Mouse (Mus musculus) hindbrain, postnatal 0 days (tissue): Measurements from ENCODE around the gene Tbc1d1. TPM values are rescaled to one million over a fixed set of nuclear protein-coding genes. Genes with fewer than 3 reads are reported as not detected.

Experiments
- ATAC-seq: fragments of 200-750 bp; cut with Nextera tagmentation; 2 replicates; pipeline ENCODE4 v1.8.0; 2017; ENCODE audit warnings: mild to moderate bottlenecking, moderate TSS enrichment, moderate library complexity
- DNase-seq: peaks from one replicate; pipeline ENCODE4 v3.0.0-alpha.2; 2015; ENCODE audit warnings: low spot score
- H3K27ac ChIP-seq: fragments of 300-500 bp; sonication (generic); 2 replicates; pipeline ENCODE4 v1.5.1; 2014; ENCODE audit warnings: mild to moderate bottlenecking
- H3K27me3 ChIP-seq: fragments of 300-500 bp; sonication (generic); 2 replicates; pipeline ENCODE4 v1.6.1; 2014; ENCODE audit warnings: low read length, mixed read lengths; ENCODE audit not compliant: insufficient read depth
- H3K36me3 ChIP-seq: fragments of 300-500 bp; sonication (generic); 2 replicates; pipeline ENCODE4 v1.6.1; 2014; ENCODE audit warnings: low read length, mixed read lengths; ENCODE audit not compliant: insufficient read depth
- H3K4me1 ChIP-seq: fragments of 300-500 bp; sonication (generic); 2 replicates; pipeline ENCODE4 v1.6.1; 2014; ENCODE audit warnings: antibody characterized with exemption, low read length, mixed read lengths; ENCODE audit not compliant: insufficient read depth
- H3K4me2 ChIP-seq: fragments of 300-500 bp; sonication (generic); 2 replicates; pipeline ENCODE4 v1.6.1; 2014; ENCODE audit warnings: low read depth, mild to moderate bottlenecking, low read length, moderate library complexity, mixed read lengths
- H3K4me3 ChIP-seq: fragments of 300-500 bp; sonication (generic); 2 replicates; pipeline ENCODE4 v1.5.1; 2014; ENCODE audit warnings: low read length
- H3K9ac ChIP-seq: fragments of 300-500 bp; sonication (generic); replicated peaks from 2 replicates; pipeline ENCODE4 v1.6.1; 2014; ENCODE audit warnings: mild to moderate bottlenecking, low read length, moderate library complexity, mixed read lengths
- H3K9me3 ChIP-seq: fragments of 300-500 bp; sonication (generic); 2 replicates; pipeline ENCODE4 v1.6.1; 2016; ENCODE audit warnings: low read length, mixed read lengths
- CTCF ChIP-seq: IDR thresholded peaks from 2 replicates; pipeline ENCODE4 v1.5.1; 2016; ENCODE audit warnings: antibody characterized with exemption, control low read depth, low read depth
- WGBS: fragments of 180-500 bp; shearing (Covaris S2); extraction: QIAGEN DNeasy Blood & Tissue Kit; methylation state at CpG from one replicate; pipeline ENCODE4 v1.1.7; 2014; 5-methylcytosine and 5-hydroxymethylcytosine counted together
- polyA plus RNA-seq: library from polyadenylated mRNA; unstranded; fragments of >200 nt; fragmentation: Nextera tagmentation; extraction: Ambion mirVana; gene quantifications from 2 replicates; pipeline ENCODE4 v1.2.1, GENCODE M21; 2015
- total RNA-seq: library from RNA; depleted of rRNA; stranded (reverse); fragments of >200 nt; gene quantifications from 2 replicates; pipeline ENCODE4 v1.2.3, GENCODE M21; 2014

Tbc1d1 gene
- total and polyA plus RNA-seq, 2 experiments from 2014 or later = 7.2 to 19.2 TPM

GRCm38 (mm10) chr5:64131550-64131949, 24.6 kb upstream of the Tbc1d1 start:
- H3K27ac ChIP-seq = no peak overlapping the region
- ATAC-seq = no peak

GRCm38 (mm10) chr5:64133901-64134300, 22.2 kb upstream of the Tbc1d1 start:
- Histone ChIP-seq H3K9ac (no peak overlapping the region), H3K4me1 (no peaks in the 10 kb centered on the region), H3K27ac (no peak overlapping the region), H3K4me2 (no peak overlapping the region), H3K9me3 (no peaks in the 10 kb centered on the region), H3K36me3 (no peaks in the 10 kb centered on the region), H3K4me3 (no peak overlapping the region), H3K27me3 (no peaks in the 10 kb centered on the region)
- WGBS = 94% methylated on average over 4 of the region's 4 CpGs
- DNase-seq = no peak
- ATAC-seq = no peak
- TF ChIP-seq CTCF = no peak

More at GRCm38 (mm10) chr5:64131550-64131949, 24.6 kb upstream of the Tbc1d1 start:
- 79% methylated on average over 5 of the region's 5 CpGs for WGBS
- Histone ChIP-seq H3K9ac (no peak overlapping the region), H3K4me1 (no peaks in the 10 kb centered on the region), H3K9me3 (no peaks in the 10 kb centered on the region), H3K36me3 (no peaks in the 10 kb centered on the region), H3K27me3 (no peaks in the 10 kb centered on the region), H3K4me3 (no peak overlapping the region), H3K4me2 (no peak overlapping the region)
- no peak for TF ChIP-seq CTCF
- DNase-seq = no peak

GRCm38 (mm10) chr5:64136325-64136724, 19.8 kb upstream of the Tbc1d1 start:
- H3K9ac ChIP-seq = no peak overlapping the region
- 83% methylated on average over 5 of the region's 5 CpGs for WGBS
- no peak overlapping the region for H3K4me2 ChIP-seq
- no peak overlapping the region for H3K27ac ChIP-seq
- H3K9me3 ChIP-seq = no peaks in the 10 kb centered on the region
- no peaks in the 10 kb centered on the region for H3K36me3 ChIP-seq
- no peak for DNase-seq
- peak; percentile 59 for TF ChIP-seq CTCF
- H3K4me1 ChIP-seq = no peaks in the 10 kb centered on the region
- H3K27me3 ChIP-seq = no peaks in the 10 kb centered on the region
- no peak overlapping the region for H3K4me3 ChIP-seq
- ATAC-seq = no peak

- no peak for DNase-seq
- Histone ChIP-seq H3K27ac (no peak overlapping the region), H3K36me3 (no peaks in the 10 kb centered on the region), H3K9me3 (no peaks in the 10 kb centered on the region), H3K4me2 (no peak overlapping the region), H3K4me1 (no peaks in the 10 kb centered on the region), H3K4me3 (no peak overlapping the region), H3K9ac (no peak overlapping the region), H3K27me3 (no peaks in the 10 kb centered on the region)
- TF ChIP-seq CTCF = no peak
- 82% methylated on average over 3 of the region's 3 CpGs for WGBS
- no peak for ATAC-seq
Measured at GRCm38 (mm10) chr5:64140202-64140601, 15.9 kb upstream of the Tbc1d1 start.

- TF ChIP-seq CTCF = no peak
- H3K36me3 ChIP-seq = no peaks in the 10 kb centered on the region
- no peak overlapping the region for H3K9ac ChIP-seq
- ATAC-seq (no peak), DNase-seq (no peak)
- H3K9me3 ChIP-seq = no peaks in the 10 kb centered on the region
- WGBS = 65% methylated on average over 5 of the region's 5 CpGs
- H3K27me3 ChIP-seq = no peaks in the 10 kb centered on the region
- H3K4me1 ChIP-seq = no peaks in the 10 kb centered on the region
- no peak overlapping the region for H3K4me2 ChIP-seq
- no peak overlapping the region for H3K4me3 ChIP-seq
- no peak overlapping the region for H3K27ac ChIP-seq
Measured at GRCm38 (mm10) chr5:64144315-64144714, 11.8 kb upstream of the Tbc1d1 start.

- H3K4me2 ChIP-seq = no peak overlapping the region
- ATAC-seq = no peak
- no peak for DNase-seq
- no peak overlapping the region for H3K4me3 ChIP-seq
- no peaks in the 10 kb centered on the region for H3K27me3 ChIP-seq
- no peak overlapping the region for H3K27ac ChIP-seq
- no peaks in the 10 kb centered on the region for H3K36me3 ChIP-seq
- no peaks in the 10 kb centered on the region for H3K4me1 ChIP-seq
- no peak for TF ChIP-seq CTCF
- H3K9me3 ChIP-seq = no peaks in the 10 kb centered on the region
- no peak overlapping the region for H3K9ac ChIP-seq
- 73% methylated on average over 10 of the region's 10 CpGs for WGBS
Measured at GRCm38 (mm10) chr5:64146384-64147005, 9.6 kb upstream of the Tbc1d1 start.
